Mouse (Mus musculus): Measurements from ENCODE around the gene Nlgn2. TPM values are rescaled to one million over a fixed set of nuclear protein-coding genes. Genes with fewer than 3 reads are reported as not detected.
A peak's percentile ranks its signal among the peaks of the same experiment; 100 is the strongest.
"Not testable (repeated sequence)": the region's sequence is repeated elsewhere in the genome, so short reads cannot be mapped to it uniquely, and the experiment has no call there.

The Nlgn2 gene
- total RNA-seq, 1 experiment from 2014 or later = 0.29 TPM

DNA sequence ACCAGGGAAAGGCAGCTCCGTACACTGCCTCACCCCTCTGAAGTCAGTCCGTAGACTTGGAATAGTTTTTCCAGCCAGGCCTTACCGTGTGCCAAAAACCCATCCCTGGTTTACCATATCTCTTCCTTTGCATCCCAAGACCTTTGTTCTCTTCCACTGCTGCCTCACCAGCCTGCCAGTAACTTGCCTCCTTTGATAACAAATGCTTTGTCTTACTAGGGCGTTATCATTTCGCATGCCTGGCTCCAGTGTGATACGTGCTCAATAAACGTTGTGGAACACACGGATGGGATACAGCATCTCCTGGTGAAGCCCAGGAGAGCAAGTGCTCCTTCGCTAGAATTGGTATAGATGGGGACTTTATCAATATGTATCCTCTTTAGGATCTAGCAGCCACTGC lies 29.8 kb upstream of the Nlgn2 start:
- no peak for ATAC-seq (replicated peaks; ENCODE audit: insufficient number of reproducible peaks, low FRiP score, low TSS enrichment, poor library complexity, severe bottlenecking)

DNA sequence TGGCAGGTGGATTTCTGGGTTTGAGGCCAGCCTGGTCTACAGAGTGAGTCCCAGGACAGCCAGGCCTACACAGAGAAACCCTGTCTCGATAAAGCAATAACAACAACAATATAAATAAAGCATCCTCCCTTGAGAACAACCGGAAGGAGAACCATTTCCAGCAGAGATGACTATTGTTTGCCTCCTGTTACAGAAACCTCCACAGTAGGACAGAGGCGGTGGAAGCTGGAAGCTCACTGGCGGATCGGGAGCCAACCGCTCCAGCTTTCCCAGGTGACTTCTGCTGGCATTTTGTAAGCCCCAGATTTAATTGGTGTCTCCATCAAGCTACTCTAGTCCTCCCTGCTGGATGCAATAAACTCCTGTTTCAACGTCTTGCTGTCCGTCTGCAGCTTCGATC lies 28.0 kb upstream of the Nlgn2 start:
- no peak for ATAC-seq (replicated peaks; ENCODE audit: insufficient number of reproducible peaks, low FRiP score, low TSS enrichment, poor library complexity, severe bottlenecking)

DNA sequence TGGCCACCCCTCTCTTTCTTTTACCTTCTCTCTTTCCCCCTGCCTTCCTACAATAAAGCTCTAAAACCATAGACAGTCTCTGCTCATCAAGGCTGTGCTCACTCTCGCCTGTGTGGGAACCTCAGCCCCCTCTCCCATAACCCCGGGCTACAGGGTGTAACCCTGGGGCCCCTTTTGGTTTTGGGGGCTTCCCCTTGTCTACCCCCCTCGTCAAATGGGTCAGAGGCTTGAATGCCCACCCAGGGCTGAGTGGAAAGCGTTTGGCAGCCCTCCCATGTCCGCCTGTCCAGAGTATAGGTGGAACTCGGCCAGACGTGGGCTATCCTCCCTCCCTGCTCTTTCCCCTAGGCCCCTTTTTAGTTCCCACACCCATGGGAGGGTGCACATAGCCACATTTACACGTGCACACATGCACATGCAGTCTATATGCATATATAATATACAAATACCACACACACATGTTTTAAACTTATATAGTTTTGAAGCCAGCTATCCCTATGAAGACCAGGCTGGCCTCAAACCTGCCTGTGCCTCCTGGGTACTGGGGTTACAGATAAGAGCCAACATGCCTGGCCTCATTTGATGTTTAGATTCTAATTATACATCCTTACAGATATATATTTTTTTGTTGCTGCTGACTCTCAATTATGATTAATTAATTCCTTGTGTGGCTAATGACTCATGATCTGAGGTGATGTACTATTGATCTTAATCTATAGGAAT lies 26.7 kb upstream of the Nlgn2 start:
- ATAC-seq (replicated peaks; ENCODE audit: insufficient number of reproducible peaks, low FRiP score, low TSS enrichment, poor library complexity, severe bottlenecking) = no peak

DNA sequence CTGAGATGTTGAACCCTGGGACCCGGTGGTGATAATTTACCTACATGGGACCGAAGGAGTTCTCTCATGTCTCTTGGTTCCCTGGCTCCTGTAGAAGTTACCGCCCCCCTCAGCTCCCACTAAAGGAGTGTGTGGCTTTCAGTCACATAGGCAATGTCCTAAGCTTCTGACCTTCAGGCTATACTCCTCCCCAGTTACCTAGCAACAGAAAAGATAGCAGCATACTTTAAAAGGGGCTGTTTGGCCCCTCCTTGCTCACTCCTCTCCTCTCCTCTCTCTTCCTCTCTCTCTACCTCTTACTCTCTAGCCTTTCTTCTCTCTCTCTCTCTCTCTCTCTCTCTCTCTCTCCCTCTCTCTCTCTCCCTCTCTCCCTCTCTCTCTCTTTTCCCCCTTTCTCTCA lies 26.1 kb upstream of the Nlgn2 start:
- not testable (repeated sequence) for ATAC-seq (replicated peaks; ENCODE audit: insufficient number of reproducible peaks, low FRiP score, low TSS enrichment, poor library complexity, severe bottlenecking)

DNA sequence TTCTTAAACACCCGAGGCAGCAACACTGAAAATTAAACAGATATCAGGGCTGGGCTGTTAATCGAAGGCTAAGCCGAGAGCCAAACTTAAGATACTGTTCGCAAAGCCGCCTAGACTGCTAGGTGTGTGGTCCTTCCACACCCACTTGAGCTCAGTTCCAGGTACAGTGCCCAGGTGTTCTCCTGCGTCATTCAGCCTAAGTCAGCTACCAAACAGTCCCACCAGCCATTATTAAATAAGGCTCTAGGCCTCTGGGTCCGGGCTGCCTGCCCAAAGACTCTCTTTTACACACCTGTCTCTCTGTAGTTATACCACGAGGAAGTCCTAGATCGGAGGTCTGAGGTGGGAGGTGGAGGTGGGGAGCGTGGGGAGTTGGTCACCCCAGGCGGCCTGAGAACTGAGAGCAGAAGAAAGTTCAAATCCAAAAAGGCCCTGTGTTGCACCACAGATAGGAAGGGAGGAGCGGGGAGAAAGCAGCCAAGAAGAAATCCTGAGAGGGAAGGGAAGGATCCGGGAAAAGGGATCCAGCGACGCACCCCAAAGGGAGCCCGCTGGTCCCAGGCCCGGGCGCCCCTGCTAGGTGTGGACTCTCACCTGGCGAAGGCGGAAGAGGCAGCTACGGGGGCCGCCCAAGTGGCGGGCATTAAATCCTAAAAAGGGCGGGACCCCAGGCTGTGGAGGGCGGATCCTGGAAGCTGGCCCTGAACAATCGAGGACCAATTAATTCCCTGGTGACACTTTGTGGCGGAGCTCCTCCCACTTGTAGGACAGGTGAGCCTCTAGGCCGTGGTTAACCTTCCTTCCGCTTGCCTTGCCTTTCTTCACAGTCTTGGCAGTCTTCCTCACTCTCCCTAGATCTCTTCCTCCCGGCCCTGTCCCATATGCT lies 20.8 kb upstream of the Nlgn2 start, which contains the start of gene Tnk1:
Tnk1 (minus strand) TSS at position 618 of the 886 bp plus-strand sequence.
- ATAC-seq (replicated peaks; ENCODE audit: insufficient number of reproducible peaks, low FRiP score, low TSS enrichment, poor library complexity, severe bottlenecking) = no peak

DNA sequence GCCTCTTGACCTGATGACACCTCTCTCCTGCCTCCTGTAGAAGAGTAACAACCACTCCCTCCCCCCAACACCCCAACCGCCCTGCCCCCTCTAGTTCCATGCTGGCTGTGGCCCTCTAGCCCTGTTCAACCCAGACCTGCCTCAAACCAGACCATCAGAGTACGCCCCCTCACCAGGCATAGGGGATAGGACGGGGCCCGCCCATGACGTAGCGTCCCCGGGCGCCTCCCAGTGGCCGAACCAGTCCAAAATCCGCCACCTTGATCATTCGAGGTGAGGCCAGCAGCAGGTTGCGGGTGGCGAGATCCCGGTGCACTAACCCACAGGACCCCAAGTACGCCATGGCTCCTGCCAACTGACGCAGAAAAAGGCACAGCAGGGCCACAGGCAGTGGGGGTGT lies 17.8 kb upstream of the Nlgn2 start:
- 0 out of 2 replicates have a peak, but pooled peaks have one; percentile 38 for ATAC-seq (replicated peaks; ENCODE audit: insufficient number of reproducible peaks, low FRiP score, low TSS enrichment, poor library complexity, severe bottlenecking)

DNA sequence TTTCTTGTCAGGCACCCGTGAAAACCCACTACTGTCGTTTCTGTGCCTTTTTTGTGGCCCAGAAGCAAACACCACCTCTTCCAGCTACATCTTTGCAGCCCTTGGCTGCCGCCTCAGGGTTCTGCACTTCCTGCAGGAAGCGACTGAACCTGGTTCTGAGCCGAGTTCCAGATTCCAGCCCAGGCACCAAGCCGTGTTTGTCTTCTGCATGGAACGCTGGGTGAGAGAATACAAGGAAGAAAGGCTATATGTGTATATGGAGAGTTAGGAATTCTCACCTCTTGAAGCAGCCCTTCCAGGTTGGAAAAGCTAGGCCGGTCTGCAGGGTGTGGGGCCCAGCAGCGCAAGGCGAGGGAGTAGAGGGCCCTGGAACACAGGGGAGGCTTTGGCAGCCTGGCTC lies 17.1 kb upstream of the Nlgn2 start:
- no peak for ATAC-seq (replicated peaks; ENCODE audit: insufficient number of reproducible peaks, low FRiP score, low TSS enrichment, poor library complexity, severe bottlenecking)

DNA sequence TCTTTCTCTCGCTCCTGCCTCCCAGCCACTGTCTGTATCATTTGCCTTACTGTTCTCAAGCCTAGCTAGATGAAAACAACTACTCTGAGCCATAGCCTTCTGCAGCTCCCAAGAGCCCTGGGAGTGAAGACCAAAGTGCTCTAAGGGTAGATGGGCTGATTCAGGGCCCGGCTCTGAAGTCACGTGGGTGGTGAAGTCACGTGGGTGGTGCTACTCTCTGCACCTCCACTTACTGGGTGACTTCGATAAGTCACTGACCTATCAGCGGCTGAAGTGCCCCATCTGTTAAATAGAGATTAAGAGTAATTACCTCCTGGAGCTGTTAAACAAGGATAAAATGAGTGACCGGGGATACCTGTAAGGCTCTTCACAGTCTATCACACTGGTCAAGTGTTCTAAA lies 16.4 kb upstream of the Nlgn2 start:
- ATAC-seq (replicated peaks; ENCODE audit: insufficient number of reproducible peaks, low FRiP score, low TSS enrichment, poor library complexity, severe bottlenecking) = no peak

DNA sequence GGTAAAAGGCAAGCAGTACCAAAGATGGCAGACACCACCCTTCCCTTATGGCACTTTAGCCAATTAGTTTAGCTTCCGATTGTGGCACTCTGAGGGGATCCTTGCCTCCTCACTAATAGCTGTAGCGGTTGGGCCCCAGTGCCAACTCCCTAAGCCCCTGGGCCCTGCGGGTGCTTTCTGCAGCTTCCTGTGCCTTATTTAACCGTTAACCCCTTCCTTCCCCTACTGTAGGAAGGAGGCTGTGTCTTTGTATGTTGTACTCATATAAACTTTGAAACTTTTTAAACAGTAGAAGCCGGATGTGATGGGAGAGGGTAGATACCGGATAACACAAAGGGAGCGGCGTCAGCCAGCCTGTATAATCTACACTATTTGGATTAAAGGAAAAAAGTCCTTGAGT lies 13.2 kb upstream of the Nlgn2 start:
- no peak for ATAC-seq (replicated peaks; ENCODE audit: insufficient number of reproducible peaks, low FRiP score, low TSS enrichment, poor library complexity, severe bottlenecking)

DNA sequence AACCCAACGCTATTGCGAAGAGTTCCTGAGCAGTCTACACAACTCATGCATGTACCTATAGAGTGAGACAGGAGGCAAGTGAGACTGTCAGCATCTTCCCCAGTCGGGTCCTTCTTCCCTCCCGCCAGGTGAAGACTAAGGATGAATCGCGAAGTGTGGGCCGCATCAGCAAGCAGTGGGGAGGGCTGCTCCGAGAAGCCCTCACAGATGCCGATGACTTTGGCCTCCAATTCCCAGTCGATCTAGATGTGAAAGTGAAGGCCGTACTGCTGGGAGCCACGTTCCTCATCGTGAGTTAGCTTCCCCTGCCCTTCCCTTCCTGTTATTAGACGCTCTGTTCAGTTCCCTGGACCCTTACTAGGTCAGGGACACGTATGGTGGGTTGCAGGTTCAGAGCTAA lies 12.3 kb upstream of the Nlgn2 start:
- no peak for ATAC-seq (replicated peaks; ENCODE audit: insufficient number of reproducible peaks, low FRiP score, low TSS enrichment, poor library complexity, severe bottlenecking)

DNA sequence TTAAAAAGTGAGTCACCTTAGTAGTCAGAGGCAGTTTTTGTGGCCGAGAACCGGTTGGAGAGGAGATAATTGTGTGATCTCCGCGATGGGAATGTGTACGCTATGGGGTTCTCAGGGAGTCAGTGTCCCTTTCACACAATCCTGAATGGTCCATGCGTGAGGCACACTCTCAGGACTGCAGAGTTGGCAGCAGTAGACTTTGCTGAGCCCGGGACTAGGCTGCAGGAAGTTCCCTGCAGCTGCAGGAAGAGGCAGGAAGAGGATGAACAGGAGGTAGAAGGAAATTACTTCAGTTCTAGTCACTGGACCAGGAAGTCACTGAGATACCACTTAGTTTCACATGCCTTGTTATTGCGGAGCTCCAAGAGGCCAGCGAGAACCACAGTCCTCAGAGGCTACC lies 11.5 kb upstream of the Nlgn2 start:
- no peak for ATAC-seq (replicated peaks; ENCODE audit: insufficient number of reproducible peaks, low FRiP score, low TSS enrichment, poor library complexity, severe bottlenecking)

DNA sequence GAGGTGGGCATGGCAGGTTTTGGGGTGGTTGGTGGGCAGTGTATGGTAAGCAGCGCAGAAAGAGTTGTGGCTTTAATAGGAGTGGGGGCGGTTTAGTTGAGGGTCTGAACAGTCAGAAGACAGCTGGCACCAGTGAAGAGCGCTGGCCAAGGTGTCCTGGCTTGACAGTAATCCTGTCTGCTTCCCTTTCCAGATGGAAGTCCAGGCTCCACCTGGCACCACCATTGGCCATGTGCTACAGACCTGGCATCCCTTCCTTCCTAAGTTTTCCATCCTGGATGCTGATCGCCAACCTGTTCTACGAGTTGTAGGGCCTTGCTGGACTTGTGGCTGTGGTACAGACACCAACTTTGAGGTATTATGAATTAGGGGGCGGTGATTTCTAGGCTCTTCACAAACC lies 10.4 kb upstream of the Nlgn2 start:
- no peak for ATAC-seq (replicated peaks; ENCODE audit: insufficient number of reproducible peaks, low FRiP score, low TSS enrichment, poor library complexity, severe bottlenecking)

DNA sequence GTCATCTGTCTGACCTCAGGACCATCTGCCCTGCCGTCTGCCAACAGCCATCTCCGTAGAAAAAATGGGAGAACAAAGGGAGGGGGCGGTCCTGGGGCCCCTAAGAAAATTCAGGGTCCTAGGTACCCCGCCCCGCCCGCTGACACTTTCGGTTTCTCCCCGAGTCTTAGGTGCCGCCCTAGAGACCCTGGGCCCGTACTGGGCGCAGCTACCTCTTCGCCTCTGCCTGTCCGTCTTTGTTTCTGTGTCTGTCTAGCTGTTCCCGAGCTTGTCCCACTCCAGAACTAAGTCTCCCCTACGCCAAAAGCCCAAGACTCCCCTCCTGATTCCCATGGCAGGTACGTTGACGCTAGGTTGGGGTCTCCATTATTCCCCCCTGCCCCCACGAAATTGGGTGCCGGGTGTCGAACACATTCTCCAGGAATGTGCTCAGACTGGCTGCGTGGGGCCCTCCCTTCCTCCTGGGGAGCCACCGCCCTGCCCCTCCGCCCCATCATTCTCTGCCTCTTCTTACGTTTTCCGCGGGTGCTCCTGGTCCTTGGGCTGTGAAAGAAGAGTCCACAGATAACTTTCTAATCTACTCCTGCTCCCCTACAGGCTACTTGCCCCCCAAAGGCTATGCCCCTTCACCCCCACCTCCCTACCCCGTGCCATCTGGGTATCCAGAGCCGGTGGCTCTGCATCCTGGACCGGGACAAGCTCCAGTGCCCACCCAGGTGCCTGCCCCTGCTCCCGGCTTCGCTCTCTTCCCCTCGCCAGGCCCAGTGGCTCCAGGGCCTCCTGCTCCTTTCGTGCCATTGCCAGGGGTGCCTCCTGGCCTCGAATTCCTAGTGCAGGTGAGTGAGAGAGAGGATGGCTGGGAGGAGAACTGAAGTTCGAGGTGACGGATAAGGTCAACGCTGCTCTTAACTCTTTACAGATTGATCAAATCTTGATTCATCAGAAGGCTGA lies 9.4 kb upstream of the Nlgn2 start:
- ATAC-seq (replicated peaks; ENCODE audit: insufficient number of reproducible peaks, low FRiP score, low TSS enrichment, poor library complexity, severe bottlenecking) = no peak

DNA sequence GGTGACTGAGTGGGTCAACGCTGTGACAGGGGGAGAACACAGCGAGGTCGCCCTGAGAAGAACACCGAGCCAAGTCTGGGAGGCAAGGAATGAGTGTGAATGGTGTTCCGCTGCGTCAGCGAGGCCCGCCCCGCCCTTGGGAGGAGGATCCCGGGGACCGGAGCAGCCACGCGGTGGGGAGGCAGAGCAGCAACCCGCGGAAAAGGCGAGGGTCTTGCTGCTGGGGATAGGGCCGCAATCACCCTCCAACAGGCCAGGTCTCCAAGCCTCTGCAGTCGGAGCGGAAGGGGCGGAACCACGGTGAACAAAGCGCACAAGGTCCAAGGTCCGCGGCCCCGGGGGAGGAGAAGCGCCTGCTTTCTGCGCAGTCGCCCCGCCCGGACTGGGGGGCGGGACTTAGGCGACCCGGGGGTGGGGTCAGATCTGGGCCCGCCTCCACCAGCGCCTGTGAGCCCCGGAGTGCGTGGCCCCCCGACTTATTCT lies 8.7 kb upstream of the Nlgn2 start, which contains the start of gene Plscr3:
Plscr3 (plus strand) TSS at position 179 of the 483 bp plus-strand sequence.
- ATAC-seq (replicated peaks; ENCODE audit: insufficient number of reproducible peaks, low FRiP score, low TSS enrichment, poor library complexity, severe bottlenecking) = peak; percentile 75

DNA sequence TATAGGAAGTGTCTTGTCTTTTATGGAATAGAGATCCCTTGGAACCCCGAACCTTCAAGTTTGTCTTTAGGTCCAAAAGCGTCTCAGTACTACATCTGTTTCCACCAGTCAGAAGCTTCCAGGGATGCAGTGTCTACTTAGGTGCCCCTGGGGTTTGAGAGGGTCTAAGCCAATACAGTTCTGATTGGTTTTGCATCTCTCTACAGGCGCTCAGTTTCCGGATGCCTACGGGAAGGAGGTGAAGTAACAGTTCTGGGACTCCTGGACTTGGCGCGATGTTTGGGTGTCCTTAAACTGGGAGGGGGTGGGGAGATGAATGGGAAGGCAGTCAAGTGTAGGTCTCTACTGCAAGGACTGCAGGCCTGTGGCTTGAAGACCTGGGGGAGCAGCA lies 1.1 kb upstream of the Nlgn2 start:
- no peak for ATAC-seq (replicated peaks; ENCODE audit: insufficient number of reproducible peaks, low FRiP score, low TSS enrichment, poor library complexity, severe bottlenecking)

DNA sequence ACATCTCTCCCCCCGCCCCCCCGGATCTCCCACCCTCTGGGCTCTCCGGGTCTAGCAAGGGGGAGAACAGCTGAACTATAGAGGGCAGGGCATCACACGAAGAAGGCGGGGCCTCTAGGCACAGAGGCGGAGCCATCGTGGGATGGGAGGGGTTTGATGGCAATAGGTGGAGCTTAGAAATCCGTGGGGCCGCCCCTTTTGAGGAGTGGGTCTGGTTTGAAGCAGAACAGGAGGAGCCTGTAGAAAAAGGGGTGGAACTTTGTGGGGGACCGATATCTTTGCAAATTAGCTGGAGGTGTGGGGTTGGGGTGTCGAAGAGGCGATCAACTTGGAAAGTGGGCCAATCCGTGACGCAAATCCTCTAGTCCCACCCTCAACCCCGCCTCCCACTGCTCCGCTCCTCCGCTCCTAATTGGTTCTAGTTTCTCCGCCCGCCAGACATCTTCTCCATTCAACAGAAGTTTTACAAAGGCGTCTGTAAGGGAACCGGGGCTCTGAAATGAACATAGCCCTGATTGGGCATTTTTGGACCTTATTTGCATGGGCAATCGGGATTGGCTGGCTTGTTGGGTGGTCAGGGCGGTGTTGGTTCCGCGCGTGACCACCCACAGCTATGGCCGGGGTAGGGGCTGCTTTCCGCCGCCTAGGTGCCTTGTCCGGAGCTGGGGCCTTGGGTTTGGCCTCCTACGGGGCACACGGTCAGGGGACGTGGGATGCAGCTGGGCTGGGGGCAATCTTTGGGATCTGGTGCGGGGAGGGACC lies 549 bp upstream of the Nlgn2 start, which contains the start of gene Tmem256:
Tmem256 (plus strand) TSS at position 563 of the 762 bp plus-strand sequence.
- peak; percentile 90 for ATAC-seq (replicated peaks; ENCODE audit: insufficient number of reproducible peaks, low FRiP score, low TSS enrichment, poor library complexity, severe bottlenecking)

DNA sequence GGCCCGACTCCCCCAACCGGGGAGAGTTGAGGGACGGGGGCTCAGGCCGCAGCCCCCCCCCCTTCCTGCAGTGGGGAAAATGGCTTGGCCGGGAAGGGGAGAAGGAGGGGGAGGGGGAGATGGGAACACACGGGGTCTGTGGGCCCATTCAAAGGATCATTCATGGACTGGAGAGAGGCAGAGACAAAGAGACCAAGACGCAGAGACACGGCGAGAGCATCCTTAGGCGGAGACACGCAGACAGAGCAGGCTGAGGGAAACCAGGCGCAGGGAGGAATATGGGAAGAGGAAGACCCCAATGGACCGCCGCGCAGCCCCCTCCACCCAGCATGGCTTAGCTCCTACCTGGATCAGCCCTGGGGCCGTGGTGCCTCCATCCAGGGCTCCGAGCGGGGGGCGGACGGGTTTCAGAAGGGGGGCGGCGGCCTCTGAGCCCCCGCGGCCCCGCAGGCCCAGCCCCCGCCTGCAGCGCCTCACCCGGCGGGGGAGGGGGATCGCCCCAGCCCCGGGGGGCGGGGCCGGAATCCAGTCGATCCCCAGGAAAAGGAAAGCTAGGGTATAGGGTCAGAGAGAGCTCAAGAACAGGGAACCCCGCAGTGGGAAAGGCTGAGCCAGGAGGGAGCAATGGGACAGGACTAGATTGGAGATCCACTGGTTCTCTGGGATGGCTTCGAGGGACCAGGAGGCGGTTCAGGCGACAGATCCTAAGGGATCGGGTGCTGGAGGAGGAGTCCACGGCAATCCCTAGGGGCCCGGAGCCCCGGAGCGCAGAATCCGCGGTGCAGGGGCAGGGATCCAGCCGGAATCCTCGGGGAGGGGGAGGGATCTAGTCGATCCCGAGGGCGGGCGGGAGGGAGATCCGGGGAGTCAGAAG lies 644 bp downstream of the Nlgn2 start:
- no peak for ATAC-seq (replicated peaks; ENCODE audit: insufficient number of reproducible peaks, low FRiP score, low TSS enrichment, poor library complexity, severe bottlenecking)
